Mouse (Mus musculus): ENCODE measurements around the gene Dnajc16. TPM values are rescaled to one million over a fixed set of nuclear protein-coding genes. Genes with fewer than 3 reads are reported as not detected.

Dnajc16 gene
- total and polyA plus RNA-seq, 3 experiments = 3.2 to 6.8 TPM; not detected in 1

- TF ChIP-seq GATA1 (IDR thresholded peaks at IDR 0.05; ENCODE audit: low read depth, low read length) (no peak), TCF12 (IDR thresholded peaks at IDR 0.05; ENCODE audit: low read depth, low read length) (no peak), MYC (IDR thresholded peaks at IDR 0.05; ENCODE audit: low read depth, low read length) (no peak), MAZ (IDR thresholded peaks at IDR 0.05; ENCODE audit: low read depth, low read length) (no peak), HCFC1 (IDR thresholded peaks at IDR 0.05; ENCODE audit: low read depth, low read length) (no peak), USF2 (IDR thresholded peaks at IDR 0.05; ENCODE audit: borderline replicate concordance in 1 of 2, insufficient read depth in 1 of 2, low read depth in 1 of 2, low read length in 2 of 2) (no peak), JUND (IDR thresholded peaks at IDR 0.05; ENCODE audit: low read depth, low read length) (no peak), EP300 (IDR thresholded peaks at IDR 0.05; ENCODE audit: low read depth in 1 of 2, low read length in 2 of 2) (no peak), MYB (IDR thresholded peaks at IDR 0.05; ENCODE audit: low read depth, low read length) (no peak), RAD21 (IDR thresholded peaks at IDR 0.05; ENCODE audit: low read depth, low read length) (no peak), MEF2A (IDR thresholded peaks at IDR 0.05; ENCODE audit: extremely low read depth, insufficient replicate concordance, low read depth, low read length, poor library complexity, severe bottlenecking) (no peak), KAT2A (conservative IDR thresholded peaks at IDR 0.05; ENCODE audit: low read depth, low read length) (no peak), SIN3A (IDR thresholded peaks at IDR 0.05; ENCODE audit: low read length) (no peak), POLR2AphosphoS5 (IDR thresholded peaks at IDR 0.05; ENCODE audit: borderline replicate concordance, low read depth, low read length) (no peak), POLR2AphosphoS2 (IDR thresholded peaks at IDR 0.05; ENCODE audit: low read length) (no peak), SMC3 (IDR thresholded peaks at IDR 0.05; ENCODE audit: low read depth, low read length) (no peak), ELF1 (IDR thresholded peaks at IDR 0.05; ENCODE audit: low read depth, low read length) (no peak), RCOR1 (IDR thresholded peaks at IDR 0.05; ENCODE audit: low read depth, low read length) (no peak), GABPA (IDR thresholded peaks at IDR 0.05; ENCODE audit: low read depth, low read length) (no peak)
- Histone ChIP-seq H3K9ac (ENCODE audit: control insufficient read depth, low read depth, low read length, poor library complexity, severe bottlenecking) (no peak overlapping the region), H3K4me1 (ENCODE audit: control insufficient read depth in 1 of 2, insufficient read depth in 2 of 2, low read length in 2 of 2) (no peaks in the 10 kb centered on the region), H3K27ac (ENCODE audit: control insufficient read depth, low read depth, low read length) (no peak overlapping the region), H3K27me3 (ENCODE audit: control insufficient read depth in 1 of 2, insufficient read depth in 2 of 2, low read length in 2 of 2) (no peaks in the 10 kb centered on the region), H3K4me3 (ENCODE audit: control insufficient read depth in 1 of 2, insufficient read depth in 1 of 2, low read depth in 2 of 2, low read length in 2 of 2) (no peak overlapping the region), H3K79me2 (ENCODE audit: control insufficient read depth, insufficient read depth, low read length, poor library complexity) (no peaks in the 10 kb centered on the region), H3K36me3 (ENCODE audit: control insufficient read depth in 1 of 2, insufficient read depth in 2 of 2, low read length in 2 of 2) (no peaks in the 10 kb centered on the region), H3K9me3 (replicated peaks; ENCODE audit: insufficient read depth, low read length) (no peaks in the 10 kb centered on the region)
- no peak for DNase-seq (ENCODE audit: low read depth, low spot score)
These were observed 28.6 kb upstream of the Dnajc16 start for GRCm38 (mm10) chr4:141819316-141819715.

- H3K79me2 ChIP-seq (ENCODE audit: control insufficient read depth, insufficient read depth, low read length, poor library complexity) = no peaks in the 10 kb centered on the region
- no peak overlapping the region for H3K27ac ChIP-seq (ENCODE audit: control insufficient read depth, low read depth, low read length)
- no peak for DNase-seq (ENCODE audit: low read depth, low spot score)
- H3K9ac ChIP-seq (ENCODE audit: control insufficient read depth, low read depth, low read length, poor library complexity, severe bottlenecking) = no peak overlapping the region
- no peaks in the 10 kb centered on the region for H3K9me3 ChIP-seq (replicated peaks; ENCODE audit: insufficient read depth, low read length)
- H3K4me1 ChIP-seq (ENCODE audit: control insufficient read depth in 1 of 2, insufficient read depth in 2 of 2, low read length in 2 of 2) = no peaks in the 10 kb centered on the region
- H3K4me3 ChIP-seq (ENCODE audit: control insufficient read depth in 1 of 2, insufficient read depth in 1 of 2, low read depth in 2 of 2, low read length in 2 of 2) = no peak overlapping the region
- no peaks in the 10 kb centered on the region for H3K36me3 ChIP-seq (ENCODE audit: control insufficient read depth in 1 of 2, insufficient read depth in 2 of 2, low read length in 2 of 2)
- no peaks in the 10 kb centered on the region for H3K27me3 ChIP-seq (ENCODE audit: control insufficient read depth in 1 of 2, insufficient read depth in 2 of 2, low read length in 2 of 2)
- TF ChIP-seq JUND (IDR thresholded peaks at IDR 0.05; ENCODE audit: low read depth, low read length) = no peak
- no peak for TF ChIP-seq TAL1 (IDR thresholded peaks at IDR 0.05; ENCODE audit: low read length)
- no peak for TF ChIP-seq MEF2A (IDR thresholded peaks at IDR 0.05; ENCODE audit: extremely low read depth, insufficient replicate concordance, low read depth, low read length, poor library complexity, severe bottlenecking)
- no peak for TF ChIP-seq BHLHE40 (IDR thresholded peaks at IDR 0.05; ENCODE audit: borderline replicate concordance, low read depth, low read length)
- no peak for TF ChIP-seq MAFK (IDR thresholded peaks at IDR 0.05; ENCODE audit: borderline replicate concordance, low read depth, low read length)
- TF ChIP-seq SIN3A (IDR thresholded peaks at IDR 0.05; ENCODE audit: low read length) = no peak
- no peak for TF ChIP-seq CTCF (IDR thresholded peaks at IDR 0.05 in 2 of 3, conservative IDR thresholded peaks at IDR 0.05 in 1 of 3; ENCODE audit: control insufficient read depth in 1 of 3, insufficient read depth in 1 of 3, low read depth in 2 of 3, low read length in 3 of 3, poor library complexity in 1 of 3, severe bottlenecking in 1 of 3)
- no peak for TF ChIP-seq USF1 (IDR thresholded peaks at IDR 0.05; ENCODE audit: low read depth, low read length)
These were observed 28.1 kb upstream of the Dnajc16 start for GRCm38 (mm10) chr4:141818861-141819260.

Measured in MEL (cell line).